Mouse (Mus musculus) adrenal gland (tissue): ENCODE results near the gene Kyat1.

Experiments used
- intact Hi-C: fragments of 180-260 bp; cut with DNase I; formaldehyde crosslinking; loops from one replicate; pipeline ENCODE4 v1.15.1; 2025

The Kyat1 gene

GRCm38 (mm10) chr2:30215493-30215892 is 9.8 kb upstream of the Kyat1 start:
- intact Hi-C loops = no loop called here

GRCm38 (mm10) chr2:30214745-30215144 is 9.1 kb upstream of the Kyat1 start:
- intact Hi-C loops = no loop called here

DNA sequence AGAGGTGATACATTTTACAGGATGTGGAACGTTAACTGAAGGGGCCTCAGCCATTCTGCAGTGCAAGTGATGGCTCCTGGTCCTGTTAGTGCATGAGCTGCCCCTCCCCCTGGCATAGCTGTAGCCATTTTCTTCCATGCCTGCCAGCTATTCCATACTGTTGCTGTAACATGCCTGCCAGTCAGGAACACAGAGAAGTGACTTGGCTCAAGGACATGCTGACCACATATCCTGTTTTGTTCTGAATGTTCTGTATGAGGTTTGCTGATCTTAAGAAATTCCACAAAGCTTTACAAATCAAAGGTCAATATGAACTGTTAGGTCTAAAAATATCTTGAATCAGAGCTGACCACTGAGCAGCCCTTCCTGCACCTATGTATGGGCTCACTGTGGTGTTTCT is 7.3 kb upstream of the Kyat1 start:
- intact Hi-C loops = no loop called here

GRCm38 (mm10) chr2:30212169-30212545 is 6.5 kb upstream of the Kyat1 start:
- intact Hi-C loops = no loop called here

- intact Hi-C loops = no loop called here
These were observed 5.9 kb upstream of the Kyat1 start for GRCm38 (mm10) chr2:30211408-30212168.

GRCm38 (mm10) chr2:30207886-30208285 is 2.2 kb upstream of the Kyat1 start:
- intact Hi-C loops = no loop called here

DNA sequence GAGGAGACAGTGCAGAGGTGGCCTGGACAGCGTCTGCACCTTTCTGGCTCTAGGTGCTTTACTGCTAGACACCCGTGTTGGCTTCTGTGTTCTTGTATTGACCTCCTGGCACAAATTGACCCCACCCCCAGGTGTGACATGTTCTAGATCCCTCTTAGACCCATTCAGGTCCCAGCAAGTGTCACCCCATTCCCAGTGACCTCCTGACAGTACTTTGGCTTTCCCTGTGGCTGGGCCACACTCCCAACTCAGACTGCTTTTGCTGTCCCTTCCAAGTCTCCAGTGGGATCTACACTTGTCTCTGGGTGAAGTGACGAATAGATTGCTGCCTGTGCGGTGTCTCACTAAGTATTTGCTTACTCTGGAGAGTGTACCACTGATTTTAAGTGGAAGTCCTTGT is 1.8 kb upstream of the Kyat1 start:
- intact Hi-C loops = no loop called here

DNA sequence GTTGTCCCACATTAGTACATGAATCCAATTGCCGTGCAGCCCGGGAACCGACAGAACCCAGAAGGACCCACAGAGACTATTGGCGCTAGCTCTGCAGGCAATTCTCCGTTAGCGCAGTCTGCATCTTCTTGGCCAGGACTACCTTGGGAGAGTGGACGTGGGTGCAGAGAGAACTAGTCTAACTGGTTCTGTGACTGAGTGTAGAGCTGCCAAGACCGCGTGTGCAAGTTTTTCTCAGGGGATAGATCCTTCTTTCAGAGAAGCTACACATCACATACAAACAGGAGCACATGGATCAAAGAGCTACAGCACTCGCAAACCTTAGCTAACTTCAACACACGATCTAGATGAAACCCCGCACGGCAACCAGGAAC is 405 bp downstream of the Kyat1 start:
- intact Hi-C loops = no loop called here

DNA sequence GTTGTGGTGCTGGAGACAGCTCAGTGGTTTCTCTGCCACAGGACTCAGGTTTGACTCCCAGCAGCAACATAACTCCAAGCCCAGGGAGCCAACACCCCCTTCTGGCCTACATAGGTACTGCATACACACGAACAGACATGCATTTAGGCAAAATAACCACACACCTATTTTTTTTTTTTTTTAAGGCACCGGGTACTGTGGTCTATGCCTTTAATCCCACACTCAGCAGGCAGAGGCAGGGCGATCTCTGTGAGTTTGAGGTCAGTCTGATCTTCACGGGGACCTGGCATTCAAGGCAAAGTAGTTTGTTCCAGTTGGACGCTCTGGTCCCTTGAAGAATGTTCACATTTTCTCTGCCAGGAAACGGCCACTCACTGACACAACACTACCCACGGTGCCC is 2.2 kb downstream of the Kyat1 start:
- intact Hi-C loops = no loop called here

DNA sequence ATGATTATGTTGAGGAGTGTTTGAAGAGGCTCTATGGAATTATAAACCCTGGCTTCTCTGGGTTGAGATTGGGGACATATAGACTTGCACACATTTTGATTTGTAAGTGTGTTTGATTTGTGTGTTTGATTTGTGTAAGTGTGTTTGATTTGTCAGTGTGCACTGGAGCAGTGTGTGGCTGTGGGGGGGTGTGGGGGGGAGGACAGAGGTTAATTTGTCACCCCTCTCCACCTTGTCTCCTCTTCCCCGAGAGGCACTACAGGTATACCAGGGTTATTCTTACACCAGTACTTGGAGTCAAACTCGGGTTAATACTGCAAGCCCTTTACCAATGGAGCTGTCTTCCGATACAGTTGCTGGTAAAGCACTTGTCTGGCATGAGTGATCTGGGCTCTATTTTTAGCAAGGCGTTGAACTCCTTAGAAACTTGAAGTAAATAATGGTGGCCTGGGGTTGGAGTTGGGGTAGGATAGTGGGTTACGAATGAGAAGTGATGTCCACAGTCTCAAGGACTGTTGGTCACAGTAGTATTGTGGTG is 5.2 kb downstream of the Kyat1 start:
- intact Hi-C loops = no loop called here

DNA sequence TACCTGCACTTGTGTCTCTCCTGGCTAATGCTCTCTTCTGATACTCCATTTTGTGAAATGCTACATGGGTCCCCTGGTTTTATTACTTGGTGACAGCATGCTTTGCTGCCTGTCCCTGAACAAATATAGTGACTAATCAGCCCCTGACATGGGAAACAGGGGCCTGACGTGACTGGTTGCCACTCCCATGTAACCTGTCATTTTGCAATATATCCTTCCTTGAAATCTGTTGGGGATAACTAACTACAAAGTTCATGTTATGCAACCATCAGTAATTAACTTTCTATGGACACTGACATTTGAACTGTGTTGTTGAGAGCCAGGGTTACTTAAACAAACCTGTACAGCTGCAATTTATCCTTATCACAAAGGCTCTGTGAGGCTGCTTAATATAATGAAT is 5.7 kb downstream of the Kyat1 start:
- intact Hi-C loops = no loop called here

GRCm38 (mm10) chr2:30198021-30198420 is 7.6 kb downstream of the Kyat1 start:
- intact Hi-C loops = no loop called here

DNA sequence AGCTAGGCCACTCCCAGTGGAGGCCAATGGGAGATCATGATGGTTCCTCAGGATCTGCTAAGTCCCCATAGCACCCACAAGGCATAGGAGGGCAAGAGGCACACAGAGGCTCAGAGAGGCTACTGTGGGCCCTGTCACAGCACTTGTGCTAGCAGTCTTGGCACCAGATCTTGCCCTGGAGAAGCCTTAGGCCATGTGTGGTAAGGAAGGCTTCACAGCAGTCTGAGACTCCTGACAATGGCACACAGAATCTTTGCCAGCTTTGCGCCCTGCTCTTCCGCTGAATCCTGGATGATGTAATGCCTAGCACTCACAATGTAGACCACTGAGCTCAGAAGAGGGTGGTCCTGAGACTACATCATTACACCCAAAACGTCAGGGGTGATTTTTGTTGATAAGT is 11.0 kb downstream of the Kyat1 start:
- intact Hi-C loops = no loop called here

GRCm38 (mm10) chr2:30191790-30192580 is 13.7 kb downstream of the Kyat1 start:
- intact Hi-C loops = no loop called here

DNA sequence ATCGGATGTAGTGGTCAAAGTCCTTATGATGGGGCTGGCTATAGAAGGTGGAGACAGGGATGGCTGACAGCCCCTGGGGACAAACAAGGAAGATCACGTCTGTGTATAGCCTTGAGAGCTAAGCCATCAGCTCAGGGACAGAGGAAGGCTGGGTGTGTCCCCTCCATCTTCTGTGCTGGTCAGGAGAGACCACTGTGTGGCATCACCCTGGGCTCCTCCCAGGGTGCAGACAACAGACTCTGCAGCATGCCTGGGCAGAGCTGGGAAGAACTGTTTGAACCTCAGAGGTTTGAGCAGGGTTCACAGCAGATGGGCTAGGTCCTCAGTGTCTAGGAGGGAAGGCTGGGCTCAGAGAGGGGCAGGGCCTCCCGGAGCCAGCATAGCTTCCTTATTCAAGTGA is 20.0 kb downstream of the Kyat1 start:
- intact Hi-C loops = no loop called here

GRCm38 (mm10) chr2:30185276-30185675 is 20.4 kb downstream of the Kyat1 start:
- intact Hi-C loops = no loop called here

GRCm38 (mm10) chr2:30183721-30184120 is 21.9 kb downstream of the Kyat1 start:
- intact Hi-C loops = no loop called here

DNA sequence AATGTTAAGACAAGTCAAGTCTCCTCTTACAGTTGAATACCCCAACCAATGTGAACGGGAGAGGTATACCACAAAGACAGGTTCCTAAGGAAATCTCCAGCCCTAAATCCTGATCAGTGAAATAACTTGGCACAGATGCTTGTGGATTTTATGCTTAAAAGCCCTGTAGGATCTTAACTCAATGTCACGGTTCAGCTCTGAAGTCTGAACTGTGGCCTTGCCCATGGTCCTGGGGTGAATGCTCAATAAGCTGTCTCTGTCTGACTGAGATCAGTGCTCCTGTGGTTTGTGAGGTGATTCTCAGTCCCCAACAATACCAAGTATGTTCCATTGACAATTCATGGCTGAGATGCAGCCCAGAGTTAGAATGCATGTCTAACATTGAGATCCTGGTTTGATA is 23.2 kb downstream of the Kyat1 start:
- intact Hi-C loops = no loop called here

- intact Hi-C loops = loop anchor here (5.0 to 10.0 kb wide), 2 partner anchors 56 to 94 kb away; partner anchors contain the start of gene Lrrc8a
These were observed 26.9 kb downstream of the Kyat1 start for GRCm38 (mm10) chr2:30178711-30179110.

- intact Hi-C loops = loop anchor here (5.0 to 10.0 kb wide), 2 partner anchors 57 to 94 kb away; partner anchors contain the start of gene Lrrc8a
These were observed 27.7 kb downstream of the Kyat1 start, which contains the start of gene Spout1 for GRCm38 (mm10) chr2:30177700-30178675. Gene Spout1, minus strand, starts transcription at chr2:30178459.

DNA sequence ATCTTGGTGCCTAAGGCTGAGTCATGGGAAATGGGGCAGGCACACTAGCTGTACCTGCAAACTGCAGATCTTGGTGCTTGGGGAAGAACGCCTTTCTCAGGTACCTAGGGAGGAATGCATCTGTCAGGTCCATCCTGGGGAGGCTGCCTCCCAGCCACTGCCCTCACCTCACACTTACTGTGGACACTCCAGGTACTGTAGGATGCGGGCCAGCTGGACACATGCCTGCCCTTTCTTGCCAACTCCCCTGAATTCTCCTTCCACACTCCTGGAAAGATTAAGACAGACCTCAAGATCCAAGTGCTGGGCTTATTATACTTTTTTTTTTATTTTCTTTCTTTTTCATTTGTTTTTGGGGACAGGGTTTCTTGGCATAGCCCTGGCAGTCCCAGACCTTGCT is 29.1 kb downstream of the Kyat1 start:
- intact Hi-C loops = loop anchor here (5.0 to 10.0 kb wide), 2 partner anchors 58 to 96 kb away; partner anchors contain the start of gene Lrrc8a
